Mouse (Mus musculus) midbrain, embryonic 15.5 days (tissue): Measurements from ENCODE around the gene Fam241b. TPM values are rescaled to one million over a fixed set of nuclear protein-coding genes. Genes with fewer than 3 reads are reported as not detected.

Source experiments
- ATAC-seq: fragments of 200-750 bp; cut with Nextera tagmentation; replicated peaks from 2 replicates; pipeline ENCODE4 v1.8.0; 2017; ENCODE audit warnings: moderate TSS enrichment
- H3K27ac ChIP-seq: fragments of 300-500 bp; sonication (generic); 2 replicates; pipeline ENCODE4 v1.5.1; 2015; ENCODE audit warnings: mild to moderate bottlenecking, inconsistent platforms
- H3K27me3 ChIP-seq: fragments of 300-500 bp; sonication (generic); replicated peaks from 2 replicates; pipeline ENCODE4 v1.6.1; 2015; ENCODE audit warnings: inconsistent platforms
- H3K36me3 ChIP-seq: fragments of 300-500 bp; sonication (generic); replicated peaks from 2 replicates; pipeline ENCODE4 v1.6.1; 2015; ENCODE audit warnings: inconsistent platforms
- H3K4me1 ChIP-seq: fragments of 300-500 bp; sonication (generic); 2 replicates; pipeline ENCODE4 v1.6.1; 2015; ENCODE audit warnings: inconsistent platforms
- H3K4me2 ChIP-seq: fragments of 300-500 bp; sonication (generic); 2 replicates; pipeline ENCODE4 v1.6.1; 2015; ENCODE audit warnings: inconsistent platforms, mild to moderate bottlenecking, moderate library complexity
- H3K4me3 ChIP-seq: fragments of 300-500 bp; sonication (generic); 2 replicates; pipeline ENCODE4 v1.5.1; 2015; ENCODE audit warnings: mild to moderate bottlenecking, inconsistent platforms
- H3K9ac ChIP-seq: fragments of 300-500 bp; sonication (generic); 2 replicates; pipeline ENCODE4 v1.6.1; 2015; ENCODE audit warnings: mild to moderate bottlenecking, inconsistent platforms
- H3K9me3 ChIP-seq: fragments of 300-500 bp; sonication (generic); 2 replicates; pipeline ENCODE4 v1.6.1; 2016; ENCODE audit warnings: inconsistent platforms
- WGBS: fragments of 180-500 bp; shearing (Covaris S2); methylation state at CpG from one replicate; pipeline ENCODE4 v1.1.7; 2015; ENCODE audit warnings: mixed read lengths; 5-methylcytosine and 5-hydroxymethylcytosine counted together
- polyA plus RNA-seq: library from polyadenylated mRNA; unstranded; fragments of >200 nt; fragmentation: Nextera tagmentation; extraction: Ambion mirVana; gene quantifications from 2 replicates; pipeline ENCODE4 v1.2.1, GENCODE M21; 2015

Fam241b gene
- 194 and 204 TPM in 2 replicates for polyA plus RNA-seq

- no peak within 1 kb of the TSS for H3K4me3 ChIP-seq
- ATAC-seq, result no peak
- 68% methylated on average over 8 of the region's 8 CpGs for WGBS
- H3K36me3 ChIP-seq, result no peaks in the 10 kb centered on the region
- H3K9me3 ChIP-seq, result no peaks in the 10 kb centered on the region
- no peak within 1 kb of the TSS for H3K27ac ChIP-seq
- H3K4me1 ChIP-seq, result no peaks in the 10 kb centered on the region
- 0 out of 2 replicates have a peak, but pooled peaks cover 5% of the 10 kb centered on the region for H3K27me3 ChIP-seq
- no peak within 1 kb of the TSS for H3K4me2 ChIP-seq
- H3K9ac ChIP-seq, result no peak within 1 kb of the TSS
Measured at GRCm38 (mm10) chr10:62143820-62144219, at the start of gene Fam241b. Gene Fam241b, minus strand, starts transcription at chr10:62143920.

GRCm38 (mm10) chr10:62192701-62193157, 49.0 kb upstream of the Fam241b start:
- H3K9ac ChIP-seq, result no peak overlapping the region
- no peak overlapping the region for H3K27ac ChIP-seq
- H3K36me3 ChIP-seq, result no peaks in the 10 kb centered on the region
- H3K9me3 ChIP-seq, result no peaks in the 10 kb centered on the region
- H3K27me3 ChIP-seq, result no peaks in the 10 kb centered on the region
- WGBS, result 67% methylated on average over 9 of the region's 9 CpGs
- no peak overlapping the region for H3K4me2 ChIP-seq
- no peak for ATAC-seq
- 0 out of 2 replicates have a peak, but pooled peaks cover 7% of the 10 kb centered on the region for H3K4me1 ChIP-seq
- H3K4me3 ChIP-seq, result no peak overlapping the region

GRCm38 (mm10) chr10:62190821-62191220, 47.1 kb upstream of the Fam241b start:
- 85% methylated on average over 7 of the region's 7 CpGs for WGBS
- H3K27ac ChIP-seq, result no peak overlapping the region
- H3K9ac ChIP-seq, result no peak overlapping the region
- H3K9me3 ChIP-seq, result no peaks in the 10 kb centered on the region
- no peak for ATAC-seq
- no peak overlapping the region for H3K4me2 ChIP-seq
- 0 out of 2 replicates have a peak, but pooled peaks cover 7% of the 10 kb centered on the region for H3K4me1 ChIP-seq
- peaks cover 5% of the 10 kb centered on the region; the same call in 1 of the 2 replicates for H3K27me3 ChIP-seq
- no peaks in the 10 kb centered on the region for H3K36me3 ChIP-seq
- no peak overlapping the region for H3K4me3 ChIP-seq

DNA sequence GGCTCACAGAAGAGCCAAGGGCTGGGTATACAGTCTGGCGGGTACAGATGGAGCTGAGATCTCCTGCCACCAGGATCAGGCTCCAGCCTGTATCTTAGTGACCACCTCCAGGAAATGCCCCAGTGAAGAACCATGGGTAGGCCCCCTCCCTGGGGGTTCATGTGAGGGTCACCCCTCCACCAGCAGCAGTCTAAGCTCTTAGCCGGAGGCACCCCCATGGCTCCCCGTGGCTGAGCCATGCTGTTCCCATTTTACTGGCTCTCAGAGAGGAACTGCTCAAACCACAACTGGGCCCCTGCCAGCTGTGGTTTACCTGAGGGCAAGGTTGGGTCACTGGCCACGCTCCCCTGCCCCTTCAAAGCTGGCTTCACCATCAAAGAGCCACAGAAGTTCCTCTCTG, 46.2 kb upstream of the Fam241b start:
- H3K4me2 ChIP-seq, result no peak overlapping the region
- no peaks in the 10 kb centered on the region for H3K36me3 ChIP-seq
- H3K9me3 ChIP-seq, result no peaks in the 10 kb centered on the region
- no peak overlapping the region for H3K9ac ChIP-seq
- no peak overlapping the region for H3K4me3 ChIP-seq
- H3K4me1 ChIP-seq, result 0 out of 2 replicates have a peak, but pooled peaks cover 2% of the 10 kb centered on the region
- no peak overlapping the region for H3K27ac ChIP-seq
- no peak for ATAC-seq
- WGBS, result 86% methylated on average over 4 of the region's 4 CpGs
- peaks cover 8% of the 10 kb centered on the region; the same call in 1 of the 2 replicates for H3K27me3 ChIP-seq

- Histone ChIP-seq H3K9me3 (no peaks in the 10 kb centered on the region), H3K4me2 (no peak overlapping the region), H3K36me3 (no peaks in the 10 kb centered on the region), H3K27me3 (peaks cover 13% of the 10 kb centered on the region; the same call in 1 of the 2 replicates), H3K4me3 (no peak overlapping the region), H3K4me1 (no peaks in the 10 kb centered on the region), H3K9ac (no peak overlapping the region), H3K27ac (no peak overlapping the region)
- WGBS, result 73% methylated on average over 3 of the region's 3 CpGs
- no peak for ATAC-seq
Measured at GRCm38 (mm10) chr10:62189303-62189702, 45.6 kb upstream of the Fam241b start.

DNA sequence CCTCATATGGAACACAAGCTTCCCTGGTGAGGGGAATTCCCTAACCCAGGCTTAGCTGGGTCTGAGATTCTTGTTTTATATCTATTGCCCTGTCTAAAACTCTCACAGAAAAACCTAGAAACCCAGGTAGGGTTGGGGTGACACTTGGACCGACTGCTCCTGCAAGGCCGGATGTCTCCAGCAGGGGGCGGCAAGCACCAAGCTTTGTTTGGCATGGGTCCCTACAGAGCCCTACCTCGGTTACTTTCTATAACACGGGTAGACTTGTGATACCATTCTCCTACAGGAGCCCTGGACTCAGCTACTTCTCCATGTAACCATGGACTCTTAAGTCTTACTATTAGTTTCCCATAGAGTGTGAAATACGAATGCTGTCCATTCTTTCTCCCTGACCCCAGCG, 43.2 kb upstream of the Fam241b start:
- no peak overlapping the region for H3K4me2 ChIP-seq
- H3K9me3 ChIP-seq, result no peaks in the 10 kb centered on the region
- peaks cover 22% of the 10 kb centered on the region; the same call in 1 of the 2 replicates for H3K27me3 ChIP-seq
- no peak overlapping the region for H3K4me3 ChIP-seq
- WGBS, result 22% methylated on average over 7 of the region's 7 CpGs
- H3K4me1 ChIP-seq, result no peaks in the 10 kb centered on the region
- H3K36me3 ChIP-seq, result no peaks in the 10 kb centered on the region
- H3K27ac ChIP-seq, result no peak overlapping the region
- peak; percentile 63 for ATAC-seq
- H3K9ac ChIP-seq, result no peak overlapping the region

DNA sequence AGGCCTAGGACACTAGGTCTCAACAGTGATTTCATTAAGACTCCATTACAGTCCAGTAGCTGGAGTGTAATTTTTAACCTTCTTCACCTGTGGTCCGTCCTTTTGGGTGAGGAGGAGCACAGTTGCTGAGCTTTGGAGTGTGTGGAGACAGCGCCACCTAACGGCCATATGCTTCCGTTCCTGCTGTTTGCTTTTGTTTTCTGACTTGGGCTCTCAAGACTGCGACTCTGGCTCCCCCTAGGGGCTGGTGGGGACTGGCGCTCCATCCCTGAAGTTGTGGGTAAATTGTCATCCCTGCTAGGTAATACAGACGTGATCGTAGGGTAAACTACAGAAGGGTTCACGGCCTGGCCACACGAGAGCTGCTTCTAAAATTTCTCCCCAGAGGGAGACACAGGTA, 39.3 kb upstream of the Fam241b start:
- WGBS, result 2% methylated on average over 10 of the region's 10 CpGs
- Histone ChIP-seq H3K27ac (no peak overlapping the region), H3K9me3 (no peaks in the 10 kb centered on the region), H3K4me2 (no peak overlapping the region), H3K36me3 (no peaks in the 10 kb centered on the region), H3K4me1 (no peaks in the 10 kb centered on the region), H3K27me3 (peaks cover 26% of the 10 kb centered on the region; the same call in 1 of the 2 replicates), H3K9ac (no peak overlapping the region), H3K4me3 (no peak overlapping the region)
- peak; percentile 72 for ATAC-seq

DNA sequence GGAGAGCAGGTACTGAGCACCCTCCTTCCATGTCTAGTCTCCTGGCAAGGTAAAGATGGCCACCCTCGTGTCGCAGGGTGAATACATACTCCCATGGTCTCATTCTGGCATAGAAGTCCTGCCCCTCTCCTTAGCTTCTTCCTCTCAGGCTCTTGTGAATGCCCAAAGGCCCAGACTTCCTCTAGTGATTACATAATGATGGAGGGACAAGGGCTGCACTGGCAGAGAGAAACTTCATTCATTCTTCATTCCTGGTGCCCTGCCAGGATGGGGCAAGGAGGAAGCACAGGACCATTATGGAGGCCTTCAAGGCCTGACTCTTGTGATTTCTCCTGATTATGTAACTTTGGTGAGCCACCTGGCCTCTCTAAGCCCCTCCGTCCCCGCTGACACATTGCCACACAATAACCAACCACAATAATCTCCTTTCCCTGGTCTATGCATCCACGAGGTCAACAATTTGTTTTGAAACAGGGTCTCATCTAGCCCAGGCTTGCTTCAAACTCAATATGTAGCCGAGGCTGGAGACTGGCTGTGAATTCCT, 38.8 kb upstream of the Fam241b start:
- 67% methylated on average over 6 of the region's 6 CpGs for WGBS
- H3K4me1 ChIP-seq, result no peaks in the 10 kb centered on the region
- H3K27ac ChIP-seq, result no peak overlapping the region
- ATAC-seq, result no peak; the same call in 1 of the 2 replicates
- no peak overlapping the region for H3K9ac ChIP-seq
- H3K36me3 ChIP-seq, result no peaks in the 10 kb centered on the region
- H3K27me3 ChIP-seq, result peaks cover 26% of the 10 kb centered on the region; the same call in 1 of the 2 replicates
- no peak overlapping the region for H3K4me3 ChIP-seq
- H3K9me3 ChIP-seq, result no peaks in the 10 kb centered on the region
- H3K4me2 ChIP-seq, result no peak overlapping the region

- Histone ChIP-seq H3K27ac (no peak overlapping the region), H3K4me3 (no peak overlapping the region), H3K36me3 (no peaks in the 10 kb centered on the region), H3K9ac (no peak overlapping the region), H3K27me3 (peaks cover 26% of the 10 kb centered on the region; the same call in 1 of the 2 replicates), H3K4me1 (no peaks in the 10 kb centered on the region), H3K9me3 (no peaks in the 10 kb centered on the region), H3K4me2 (no peak overlapping the region)
- ATAC-seq, result no peak
- WGBS, result 51% methylated on average over 3 of the region's 3 CpGs
Measured at GRCm38 (mm10) chr10:62181701-62182100, 38.0 kb upstream of the Fam241b start.

GRCm38 (mm10) chr10:62179944-62180343, 36.2 kb upstream of the Fam241b start:
- H3K4me3 ChIP-seq, result no peak overlapping the region
- peaks cover 1% of the 10 kb centered on the region; the same call in 1 of the 2 replicates for H3K4me1 ChIP-seq
- 89% methylated on average over 3 of the region's 3 CpGs for WGBS
- no peak overlapping the region for H3K4me2 ChIP-seq
- no peaks in the 10 kb centered on the region for H3K9me3 ChIP-seq
- H3K27me3 ChIP-seq, result peaks cover 24% of the 10 kb centered on the region; the same call in 1 of the 2 replicates
- no peak overlapping the region for H3K9ac ChIP-seq
- H3K36me3 ChIP-seq, result no peaks in the 10 kb centered on the region
- ATAC-seq, result no peak
- H3K27ac ChIP-seq, result no peak overlapping the region

- Histone ChIP-seq H3K9ac (no peak overlapping the region), H3K4me1 (peaks cover 18% of the 10 kb centered on the region), H3K9me3 (no peaks in the 10 kb centered on the region), H3K4me3 (no peak overlapping the region), H3K27ac (no peak overlapping the region), H3K4me2 (no peak overlapping the region), H3K36me3 (no peaks in the 10 kb centered on the region), H3K27me3 (peaks cover 14% of the 10 kb centered on the region; the same call in 1 of the 2 replicates)
- peak; percentile 45; the same call in 1 of the 2 replicates for ATAC-seq
- WGBS, result 17% methylated on average over 15 of the region's 15 CpGs
Measured at GRCm38 (mm10) chr10:62174533-62175313, 31.0 kb upstream of the Fam241b start.

- no peak for ATAC-seq
- Histone ChIP-seq H3K9ac (no peak overlapping the region), H3K4me2 (no peak overlapping the region), H3K36me3 (no peaks in the 10 kb centered on the region), H3K4me1 (peaks cover 18% of the 10 kb centered on the region), H3K27me3 (peaks cover 14% of the 10 kb centered on the region; the same call in 1 of the 2 replicates), H3K4me3 (no peak overlapping the region), H3K27ac (no peak overlapping the region), H3K9me3 (no peaks in the 10 kb centered on the region)
- 16% methylated on average over 9 of the region's 9 CpGs for WGBS
Measured at GRCm38 (mm10) chr10:62173941-62174448, 30.3 kb upstream of the Fam241b start.
